Mouse (Mus musculus) kidney, postnatal 25 days (tissue): ENCODE data around the gene Kit.

Source experiments
- DNase-seq, 2 experiments: peaks; one replicate each; pipeline ENCODE4 v3.0.0; 2021; ENCODE audit warnings: mixed read lengths in 2 of 2

Gene Kit

DNA sequence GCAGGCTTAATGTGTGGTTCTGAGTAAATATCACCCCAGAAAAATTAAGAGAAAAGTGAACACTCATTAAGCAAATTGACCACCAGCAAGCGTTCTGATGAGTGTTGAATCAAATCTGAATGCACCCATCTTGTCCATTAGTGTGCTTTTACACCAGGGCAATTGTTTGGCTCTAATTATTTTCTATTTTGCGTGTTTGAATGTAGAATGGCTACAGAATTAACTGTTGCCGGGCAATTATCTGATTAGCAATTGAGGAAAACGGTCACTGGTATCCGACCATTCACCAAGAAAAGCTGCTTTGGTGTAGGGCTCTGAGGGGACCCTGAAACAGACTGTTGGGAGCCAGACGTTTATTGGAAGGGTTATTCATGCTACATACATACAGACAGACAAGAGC lies 16.2 kb downstream of the Kit start:
- DNase-seq: no peak

DNA sequence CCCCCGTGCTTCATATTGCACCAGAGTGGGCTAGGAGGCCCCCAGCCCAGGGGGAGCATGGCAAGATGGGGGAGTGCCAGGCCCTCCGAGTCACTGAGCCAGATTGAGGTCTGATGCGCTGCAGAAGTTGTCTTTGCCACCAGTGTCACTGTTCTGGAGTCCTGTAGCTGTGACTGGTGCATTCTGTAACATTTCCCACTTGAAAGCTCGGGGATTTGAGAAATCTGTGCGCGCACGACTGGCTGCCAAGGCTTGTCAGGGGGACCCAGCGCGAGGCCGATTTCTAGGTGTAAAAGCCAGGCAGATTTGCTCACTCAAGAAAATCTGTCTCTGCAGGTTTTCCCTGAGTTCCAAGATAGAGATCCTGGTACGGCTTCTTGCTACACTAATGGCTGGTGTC lies 16.9 kb downstream of the Kit start:
- DNase-seq: no peak

DNA sequence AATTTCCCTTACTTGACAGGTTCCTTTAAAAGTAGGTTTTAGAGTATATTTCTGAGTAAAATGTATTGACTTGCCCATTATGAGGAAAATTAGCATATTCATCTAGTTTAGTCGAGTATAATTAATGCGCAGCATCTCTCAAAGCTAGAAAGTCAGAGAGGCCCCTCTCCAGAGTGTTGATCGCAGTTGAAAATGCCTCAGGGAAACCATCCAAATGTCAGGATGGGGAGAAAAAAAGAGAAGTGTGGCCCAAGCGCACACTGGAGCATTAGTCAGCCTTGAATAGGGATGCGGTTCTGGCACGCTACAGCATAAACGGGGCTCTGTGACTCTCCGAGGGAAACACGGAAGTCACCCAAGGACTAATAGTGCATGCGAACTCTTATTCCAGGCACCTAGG lies 20.6 kb downstream of the Kit start:
- no peak for DNase-seq

DNA sequence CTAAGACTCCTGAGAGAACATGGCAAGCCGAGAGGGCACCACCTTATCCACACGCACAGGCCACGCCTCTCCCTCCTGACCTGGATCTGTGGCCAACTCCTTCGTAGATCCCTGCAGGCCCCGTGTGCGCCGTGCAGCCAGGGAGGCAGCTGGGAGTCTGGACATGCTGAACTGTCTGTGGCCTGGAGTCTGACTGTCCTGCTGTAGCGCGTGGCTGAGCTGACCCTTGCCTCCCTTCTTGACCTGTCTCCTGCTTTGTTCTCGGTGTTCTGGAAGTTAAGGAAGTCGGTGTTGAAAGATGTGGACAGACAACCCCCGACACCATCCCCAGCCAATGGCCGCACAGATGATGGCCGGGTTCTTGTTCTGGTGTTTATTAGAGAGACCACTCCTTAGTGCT lies 21.5 kb downstream of the Kit start:
- peak; percentile 22 to 65 for DNase-seq

DNA sequence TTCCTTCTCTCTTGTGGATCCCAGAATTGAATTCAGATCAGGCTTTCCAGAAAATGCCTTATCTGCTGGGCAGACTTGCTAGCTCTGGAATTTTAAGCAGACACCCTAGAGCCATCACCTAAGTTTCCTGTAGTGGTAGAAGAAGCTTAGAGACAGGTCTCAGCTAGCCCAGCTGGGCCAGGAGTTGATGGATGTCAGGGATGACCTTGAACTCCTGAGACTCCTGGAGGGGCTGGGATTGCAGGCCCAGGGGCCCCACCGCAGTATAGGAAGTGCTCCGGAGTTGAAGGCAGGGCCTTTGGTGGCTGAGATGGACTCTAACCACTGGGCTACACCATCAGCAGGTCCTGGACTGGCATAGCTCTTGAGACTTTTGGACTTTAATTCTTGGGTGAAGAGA lies 22.6 kb downstream of the Kit start:
- DNase-seq: no peak

DNA sequence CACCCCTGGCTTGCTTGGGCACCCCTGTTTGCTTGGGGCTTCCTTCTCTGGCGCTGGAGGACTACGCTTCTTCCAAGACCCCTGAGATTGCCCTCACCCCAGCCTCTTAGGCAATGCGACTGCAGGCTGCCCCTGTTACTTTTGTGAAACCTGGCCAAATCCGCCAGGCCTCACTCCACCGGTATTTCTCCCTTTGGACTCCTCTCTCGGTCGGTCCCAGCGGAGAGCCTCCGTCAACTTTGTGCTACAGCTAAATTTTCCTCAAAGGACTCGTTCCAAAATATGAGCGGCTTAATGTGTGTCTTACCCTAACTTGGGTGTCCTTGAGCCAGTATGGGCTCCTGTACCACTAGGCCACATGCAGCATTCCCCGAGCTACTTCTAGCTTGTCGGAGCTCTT lies 23.8 kb downstream of the Kit start:
- DNase-seq: no peak

DNA sequence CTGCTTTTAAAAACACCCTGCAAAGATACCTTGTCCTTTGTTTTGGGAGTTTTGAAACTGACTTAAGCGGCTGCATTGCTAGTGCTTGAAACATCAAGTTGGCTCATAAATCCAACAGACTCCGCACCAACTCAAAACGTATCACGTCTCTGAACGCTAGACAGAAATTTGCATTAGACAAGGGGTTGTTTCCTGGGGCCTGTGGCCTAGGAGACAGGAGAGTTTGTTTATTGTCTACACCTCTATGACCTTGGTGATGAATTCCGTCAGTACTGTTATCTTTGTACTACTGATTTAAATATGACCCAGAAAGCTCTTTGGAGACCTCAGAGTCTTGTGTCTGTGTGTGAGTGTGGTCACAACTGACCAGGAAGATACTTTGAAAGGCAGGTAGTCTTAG lies 25.3 kb downstream of the Kit start:
- DNase-seq: no peak

DNA sequence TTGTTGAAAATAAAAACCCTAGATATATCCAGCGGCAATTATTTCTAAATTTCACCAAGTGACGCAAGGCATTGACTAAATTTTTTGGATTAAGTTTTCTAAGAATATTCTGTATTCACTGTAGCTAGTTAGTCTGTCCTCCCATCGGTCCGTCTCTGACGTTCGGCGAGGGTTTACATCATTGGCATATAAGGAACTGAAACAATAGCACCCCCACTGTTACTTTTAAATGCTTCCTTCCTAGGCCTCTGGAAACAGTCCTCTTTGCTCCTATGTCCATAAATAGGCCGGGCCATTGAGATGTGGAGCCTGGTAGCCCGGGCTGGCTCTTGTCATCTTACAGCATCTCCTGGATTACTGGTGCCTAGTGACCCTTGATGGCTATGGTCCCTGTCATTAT lies 29.5 kb downstream of the Kit start:
- no peak for DNase-seq

DNA sequence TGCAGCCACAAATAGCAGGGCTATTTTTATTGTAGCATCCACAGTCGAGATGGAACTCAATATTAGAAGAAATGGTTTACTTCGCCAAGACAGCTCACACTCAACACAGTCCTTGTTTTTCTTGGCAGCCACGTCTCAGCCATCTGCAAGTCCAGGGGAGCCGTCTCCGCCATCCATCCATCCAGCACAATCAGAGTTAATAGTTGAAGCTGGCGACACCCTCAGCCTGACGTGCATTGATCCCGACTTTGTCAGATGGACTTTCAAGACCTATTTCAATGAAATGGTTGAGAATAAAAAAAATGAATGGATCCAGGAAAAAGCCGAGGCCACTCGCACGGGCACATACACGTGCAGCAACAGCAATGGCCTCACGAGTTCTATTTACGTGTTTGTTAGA lies 32.2 kb downstream of the Kit start:
- DNase-seq: no peak

DNA sequence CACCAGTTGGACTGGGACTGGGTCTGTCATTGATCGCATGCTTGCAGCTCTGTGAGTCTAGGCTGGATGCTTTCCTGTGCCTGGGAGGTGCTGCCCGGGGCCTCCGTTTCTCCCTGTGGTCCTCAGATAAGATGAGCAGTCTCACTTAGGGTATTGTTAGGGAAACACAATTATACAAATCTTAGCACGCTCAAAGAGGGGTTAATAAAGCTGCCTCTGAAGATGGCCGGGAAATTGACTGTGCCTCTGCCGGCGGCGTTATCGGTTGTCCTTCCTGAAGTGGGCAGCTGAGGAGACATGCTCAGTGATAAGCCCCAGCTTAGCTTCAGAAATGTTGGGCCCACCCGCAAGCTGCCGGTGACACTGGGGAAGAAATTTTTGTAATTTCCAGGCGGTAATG lies 33.3 kb downstream of the Kit start:
- no peak for DNase-seq

DNA sequence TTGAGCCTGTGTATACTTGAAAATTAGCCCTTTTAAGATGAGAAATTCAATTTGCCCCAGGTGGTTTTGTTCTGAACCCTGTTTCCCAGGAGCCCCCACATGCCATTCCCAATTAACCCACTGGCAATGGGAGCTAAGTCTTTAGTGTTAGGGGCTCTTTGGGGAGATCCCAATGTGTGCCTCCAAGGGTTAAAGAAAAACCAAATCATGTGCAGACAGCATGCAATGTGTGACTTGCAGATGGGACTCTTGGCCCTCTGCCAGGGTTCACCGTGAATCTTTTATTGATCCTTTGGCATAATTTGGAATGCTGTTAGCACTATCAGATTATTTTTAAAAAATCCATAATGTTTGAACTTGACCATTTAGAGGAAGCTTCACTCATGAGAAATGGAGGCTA lies 37.7 kb downstream of the Kit start:
- DNase-seq: no peak

DNA sequence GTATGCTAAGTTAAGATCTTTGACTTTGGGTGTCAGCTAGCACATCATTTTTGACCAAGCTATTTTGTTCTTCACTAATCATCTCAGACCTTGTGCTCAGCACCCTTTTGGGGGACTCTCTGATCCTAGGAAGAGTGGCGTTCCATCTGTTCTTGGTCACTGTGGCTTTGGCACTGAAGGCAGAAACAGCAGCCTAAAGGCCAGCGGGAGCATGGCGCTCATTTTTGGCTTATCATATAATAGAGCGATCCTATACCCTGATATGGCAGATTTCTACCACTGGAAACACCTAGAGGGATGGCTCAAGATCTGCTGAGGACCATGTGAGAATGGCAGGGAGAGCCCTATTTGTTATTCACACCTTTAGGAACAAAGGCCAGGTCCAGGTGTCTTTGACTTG lies 38.2 kb downstream of the Kit start:
- DNase-seq: no peak

DNA sequence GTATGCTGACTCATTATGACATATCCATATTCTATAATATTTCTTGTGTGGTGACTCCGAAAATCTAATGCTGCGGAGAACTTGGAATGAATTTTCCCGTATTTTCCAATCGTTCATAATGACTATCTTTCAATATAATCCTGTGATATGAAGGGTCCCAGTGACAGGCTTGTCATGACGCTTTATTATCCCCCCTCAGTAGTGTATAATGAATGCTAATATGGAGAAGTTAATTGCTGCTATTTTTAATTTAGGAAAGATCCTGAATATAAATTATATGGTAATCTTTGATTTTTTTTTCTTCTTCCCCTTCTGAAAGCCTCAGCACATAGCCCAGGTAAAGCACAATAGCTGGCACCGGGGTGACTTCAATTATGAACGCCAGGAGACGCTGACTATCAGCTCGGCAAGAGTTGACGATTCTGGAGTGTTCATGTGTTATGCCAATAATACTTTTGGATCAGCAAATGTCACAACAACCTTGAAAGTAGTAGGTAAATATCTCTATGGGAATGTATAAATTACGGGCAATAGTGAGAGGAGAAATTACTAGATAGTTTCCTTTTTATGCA lies 40.4 kb downstream of the Kit start:
- DNase-seq: no peak

DNA sequence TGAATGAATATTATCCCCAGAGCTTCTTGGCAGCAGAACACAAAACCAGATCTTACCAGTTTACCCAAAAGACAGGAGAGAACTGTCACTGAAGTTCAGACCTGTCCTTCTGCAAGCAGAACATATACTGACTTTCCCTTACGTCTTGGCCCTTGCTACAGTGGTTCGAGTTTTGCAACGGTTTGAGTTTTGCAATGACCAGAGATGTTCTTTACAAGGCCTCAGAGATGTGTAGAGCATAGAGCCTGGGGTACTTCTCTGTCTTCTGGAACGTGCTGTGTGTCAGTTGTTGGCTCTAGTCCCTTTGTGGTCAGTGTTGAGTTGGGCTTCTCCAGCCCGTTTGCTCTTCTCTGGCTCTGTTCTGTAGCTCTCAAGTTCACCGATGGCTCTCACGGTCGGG lies 40.9 kb downstream of the Kit start:
- no peak for DNase-seq

DNA sequence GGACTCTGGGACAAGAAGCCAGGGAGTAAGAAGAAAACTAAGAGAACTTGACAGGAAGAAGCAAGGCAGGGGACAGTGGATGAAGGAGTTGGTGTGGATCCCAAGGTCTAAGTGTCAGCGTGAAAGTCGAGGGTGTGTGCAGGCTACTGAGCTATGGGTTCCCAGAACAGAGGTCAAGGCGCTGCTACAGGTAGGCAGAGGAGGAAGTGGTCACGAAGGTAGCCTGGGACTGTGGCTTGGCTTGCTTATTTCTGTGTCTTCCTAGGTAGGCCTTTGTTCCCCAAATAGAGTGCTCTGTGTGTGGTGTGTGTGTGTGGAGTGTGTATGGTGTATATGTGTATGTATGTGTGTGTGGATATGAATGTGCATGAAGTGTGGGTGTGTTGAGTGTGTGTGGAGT lies 47.7 kb downstream of the Kit start:
- no peak for DNase-seq

DNA sequence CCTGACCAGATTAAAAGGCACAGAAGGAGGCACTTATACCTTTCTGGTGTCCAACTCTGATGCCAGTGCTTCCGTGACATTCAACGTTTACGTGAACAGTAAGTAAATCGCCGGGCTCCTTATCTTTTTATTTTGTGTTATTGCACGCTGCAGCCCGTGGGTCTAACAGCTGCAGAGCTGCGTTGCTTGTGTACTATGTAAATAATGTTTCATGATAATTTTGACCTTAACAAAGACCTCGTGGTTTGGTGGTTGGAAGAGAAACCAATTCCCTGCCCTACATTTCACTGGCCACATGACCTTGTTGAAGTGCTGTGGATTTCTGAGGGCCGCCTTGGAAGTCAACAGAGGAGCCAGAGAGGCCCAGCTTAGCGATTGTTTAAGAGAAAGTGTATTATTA lies 48.3 kb downstream of the Kit start:
- DNase-seq: no peak

DNA sequence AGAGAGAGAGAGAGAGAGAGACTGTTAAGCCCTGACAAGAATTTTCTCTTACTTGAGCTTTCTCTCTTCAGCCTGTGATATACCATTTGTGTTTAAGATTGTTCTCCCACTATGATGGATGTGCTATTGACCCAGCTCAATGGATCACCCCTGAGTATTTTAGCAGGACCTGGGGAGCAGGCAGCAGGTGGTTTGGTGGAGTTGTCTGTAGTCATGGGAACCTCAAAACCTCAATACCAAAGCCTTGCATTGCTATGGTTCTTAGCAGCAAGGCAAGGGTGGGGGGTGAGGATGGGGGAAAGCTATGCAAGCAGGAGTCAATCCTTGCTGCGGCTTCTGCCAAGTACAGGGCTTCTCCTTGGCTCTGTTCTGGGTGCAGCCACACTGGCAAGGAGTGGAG lies 48.8 kb downstream of the Kit start:
- no peak for DNase-seq

DNA sequence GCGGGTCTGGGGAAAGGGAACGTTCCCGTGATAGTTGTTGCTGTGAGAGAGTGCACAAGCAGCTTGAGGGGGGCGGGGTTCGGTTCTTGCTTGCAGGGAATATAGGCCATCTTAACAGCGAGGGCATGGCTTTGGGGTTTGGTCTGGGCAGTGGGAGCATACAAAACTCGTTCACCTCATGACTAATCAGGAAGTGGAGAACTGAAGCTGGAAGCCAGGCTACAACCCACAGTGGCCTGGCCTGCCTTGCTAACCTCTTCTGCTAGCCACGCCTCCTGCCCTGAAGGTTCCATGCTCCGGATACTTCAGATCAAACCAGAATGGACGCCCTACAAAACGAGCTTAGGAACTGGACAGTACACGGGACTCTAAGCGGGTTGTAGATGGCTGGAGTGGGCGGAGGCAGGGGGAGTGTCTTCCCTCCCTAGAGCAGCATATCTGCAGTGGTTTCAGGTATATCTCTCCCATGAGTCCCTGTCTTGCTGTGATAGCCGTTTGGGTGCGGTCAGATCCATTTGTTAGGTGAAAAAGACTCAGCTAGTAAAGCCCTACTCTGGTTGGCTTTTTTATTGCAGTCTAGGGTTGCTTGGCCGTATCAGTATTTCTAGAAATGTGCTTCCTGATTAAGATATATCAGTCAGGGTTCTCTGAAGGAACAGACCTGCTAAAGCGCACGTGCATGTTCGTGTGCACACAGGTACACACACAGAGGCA lies 49.4 kb downstream of the Kit start:
- no peak for DNase-seq

DNA sequence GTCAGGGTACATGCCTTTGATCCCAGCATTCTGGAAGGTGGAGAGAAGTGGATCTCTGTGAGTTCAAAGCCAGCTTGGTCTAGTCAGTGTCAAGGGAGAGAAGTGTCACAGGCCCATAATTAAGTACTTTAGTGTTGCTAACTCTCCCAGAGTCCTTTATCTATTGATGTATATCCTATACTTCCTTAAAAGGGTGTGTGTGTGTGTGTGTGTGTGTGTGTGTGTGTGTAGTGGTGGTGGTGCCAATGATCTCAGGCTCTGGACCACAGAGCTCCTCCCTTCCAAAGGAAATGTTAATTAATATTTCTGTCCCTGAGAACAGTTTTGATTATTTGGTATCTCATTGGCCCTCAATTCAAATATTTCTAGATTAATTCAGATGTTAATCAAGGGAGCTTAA lies 50.3 kb downstream of the Kit start:
- DNase-seq: no peak

DNA sequence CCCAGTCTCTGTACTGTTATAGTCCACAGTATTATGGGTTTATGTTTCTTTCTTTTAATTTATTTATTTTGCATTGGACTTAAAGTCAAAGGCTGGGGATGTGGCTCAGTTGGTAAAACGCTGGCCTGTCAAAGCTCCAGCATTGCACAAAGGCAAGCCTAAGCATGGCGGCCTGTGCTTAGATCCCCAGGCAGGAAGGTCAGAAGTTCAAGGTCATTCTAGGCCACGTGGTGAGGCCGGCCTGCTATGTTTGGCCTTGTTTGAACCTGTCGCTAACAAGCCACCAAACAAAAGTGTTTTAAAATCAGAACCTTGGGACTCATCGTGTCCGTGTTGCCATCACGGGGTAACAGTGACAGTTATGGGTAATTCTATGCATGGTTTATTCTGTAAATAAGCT lies 51.6 kb downstream of the Kit start:
- DNase-seq: no peak

DNA sequence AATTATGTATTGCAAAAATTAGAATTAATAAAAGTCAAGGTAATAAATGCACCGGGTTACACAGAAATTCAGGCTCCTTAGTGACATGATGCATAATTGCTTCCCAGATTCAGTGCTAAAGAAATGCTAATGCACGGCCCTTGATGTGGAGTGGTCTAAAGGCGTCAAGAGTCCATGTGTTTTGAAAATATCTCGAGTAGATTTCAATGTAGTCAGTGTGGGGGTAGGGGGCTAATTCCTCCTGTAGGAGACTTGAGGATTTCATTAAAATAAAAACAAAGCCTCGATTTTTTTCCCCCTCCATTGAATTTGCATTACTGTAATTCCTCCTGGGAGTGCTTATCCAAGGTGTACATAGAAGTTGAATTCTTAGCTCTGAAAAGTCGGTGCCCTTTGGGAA lies 52.0 kb downstream of the Kit start:
- DNase-seq: no peak

DNA sequence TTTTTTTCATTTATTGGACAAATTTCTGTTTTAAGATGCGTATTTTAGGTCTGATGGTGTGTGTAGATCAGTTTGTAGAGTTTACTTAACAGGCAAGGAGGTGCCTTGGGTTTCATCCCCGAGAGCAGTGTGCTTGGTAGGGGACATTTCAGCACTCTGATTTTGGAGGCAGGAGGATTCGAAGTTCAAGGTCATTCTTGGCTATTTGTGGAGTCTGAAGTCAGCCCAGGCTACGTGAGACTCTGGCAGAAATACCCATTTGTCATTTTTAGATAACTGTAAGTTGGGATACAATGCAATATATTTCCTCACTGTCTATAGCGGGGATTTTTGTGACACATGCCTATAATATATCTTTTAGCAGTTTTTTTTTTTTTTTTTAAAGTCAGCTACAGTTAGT lies 57.5 kb downstream of the Kit start:
- DNase-seq: no peak

DNA sequence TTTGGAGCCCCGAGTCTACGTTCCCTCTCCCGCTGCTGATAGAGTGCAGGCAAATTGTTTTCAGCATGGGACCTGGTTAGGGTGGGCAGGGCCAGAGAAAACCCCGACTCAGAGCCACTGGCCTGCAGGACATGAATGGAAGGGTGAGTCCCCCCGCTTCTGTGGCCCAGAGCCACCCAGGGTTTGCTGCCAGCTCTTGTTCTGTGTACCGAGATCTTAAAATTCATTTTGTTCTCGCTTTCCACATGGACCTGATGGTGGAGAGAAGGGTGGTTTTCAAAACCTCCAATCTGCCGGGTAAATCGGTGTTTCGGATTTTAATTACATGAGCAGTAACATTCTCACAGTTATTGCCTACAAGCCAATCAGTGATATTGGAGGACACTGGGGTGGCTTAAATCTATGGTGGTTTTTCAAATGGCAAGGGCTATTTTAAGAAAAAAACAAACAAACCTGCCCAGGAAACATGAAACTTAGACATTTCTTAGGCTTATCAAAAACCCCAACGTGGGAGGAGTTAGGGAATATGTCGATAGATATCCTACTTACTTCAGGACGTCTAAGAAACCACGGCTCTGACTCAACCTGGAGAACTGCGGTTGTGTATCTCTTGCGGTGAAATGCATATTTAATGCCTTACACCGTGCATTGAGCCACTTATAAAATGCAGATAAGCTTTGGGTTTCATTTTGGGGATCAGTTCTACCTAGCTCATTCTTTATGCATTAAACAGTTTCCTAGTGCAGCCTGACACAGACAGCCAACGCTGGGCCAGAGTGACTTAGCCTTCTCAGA lies 58.3 kb downstream of the Kit start:
- no peak for DNase-seq

DNA sequence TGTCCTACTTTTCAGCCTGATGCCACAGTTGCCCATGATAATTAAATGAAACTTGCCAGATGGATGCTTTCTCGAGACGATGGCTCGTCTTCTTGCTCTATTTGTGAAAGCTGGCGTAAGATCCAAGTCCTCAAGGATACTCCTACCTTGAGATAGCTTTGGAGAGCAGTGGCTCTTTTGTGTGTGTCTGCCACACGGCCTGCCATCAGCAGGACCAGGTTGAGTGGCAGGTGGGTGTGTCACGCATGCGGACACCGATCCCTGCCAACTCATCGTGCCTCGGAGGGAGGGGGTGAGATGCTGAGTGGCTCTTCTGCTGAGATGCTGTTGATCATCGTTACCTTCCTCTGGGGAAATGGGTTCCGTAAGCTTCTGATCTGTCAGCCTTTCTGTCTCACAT lies 60.7 kb downstream of the Kit start:
- DNase-seq: no peak

DNA sequence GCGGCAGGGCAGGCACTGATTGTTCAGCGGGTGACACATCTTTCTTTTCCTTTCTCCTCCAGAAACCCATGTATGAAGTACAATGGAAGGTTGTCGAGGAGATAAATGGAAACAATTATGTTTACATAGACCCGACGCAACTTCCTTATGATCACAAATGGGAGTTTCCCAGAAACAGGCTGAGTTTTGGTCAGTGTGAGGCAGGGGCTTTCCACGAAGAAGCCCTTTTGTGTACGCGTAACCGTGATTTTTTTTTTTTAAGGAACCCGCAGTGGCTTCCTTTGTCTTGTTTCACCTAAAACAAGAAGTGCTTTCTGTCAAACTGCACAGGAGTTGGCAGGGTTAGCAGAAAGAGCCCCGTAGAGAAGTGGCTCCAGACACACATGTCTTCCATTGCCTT lies 65.9 kb downstream of the Kit start:
- no peak for DNase-seq
